Mouse (Mus musculus): Measurements from ENCODE around the gene Taf1c. TPM values are rescaled to one million over a fixed set of nuclear protein-coding genes. Genes with fewer than 3 reads are reported as not detected.
A peak's percentile ranks its signal among the peaks of the same experiment; 100 is the strongest.

Gene Taf1c
- polyA plus RNA-seq, 1 experiment from 2014 or later: 15.5 TPM

DNA sequence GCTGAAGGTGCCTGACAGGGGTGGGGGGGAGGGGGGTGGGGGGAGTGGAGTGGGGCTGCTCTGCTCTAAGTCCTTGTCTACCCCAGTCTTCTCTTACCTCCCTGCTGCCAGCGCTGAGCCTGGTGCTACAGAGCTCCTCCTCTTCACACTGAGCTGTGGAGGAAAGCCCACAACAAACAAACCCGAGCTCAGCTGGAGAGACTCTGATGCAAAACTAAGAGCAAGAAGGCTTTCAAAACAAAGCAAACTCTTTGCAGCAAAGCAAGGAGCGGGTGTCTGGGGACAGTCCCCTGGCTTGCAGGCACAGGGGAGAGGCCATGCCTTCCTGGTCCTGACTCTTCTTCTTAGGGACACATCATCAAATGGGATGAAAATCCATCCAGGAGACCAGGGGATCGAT lies 35.1 kb downstream of the Taf1c start:
- 31% methylated on average over 4 of the region's 4 CpGs for WGBS
- no peak overlapping the region for H3K27ac ChIP-seq
- no peak overlapping the region for H3K4me3 ChIP-seq
- ATAC-seq (ENCODE audit: insufficient number of reproducible peaks, insufficient read depth, low FRiP score, low TSS enrichment): no peak
- peaks cover 14% of the 10 kb centered on the region for H3K4me1 ChIP-seq
- H3K9ac ChIP-seq: no peak overlapping the region
- no peak overlapping the region for H3K4me2 ChIP-seq (replicated peaks)
- 0 out of 2 replicates have a peak, but pooled peaks cover 9% of the 10 kb centered on the region for H3K27me3 ChIP-seq
- H3K36me3 ChIP-seq: peaks cover 19% of the 10 kb centered on the region
- no peaks in the 10 kb centered on the region for H3K9me3 ChIP-seq

DNA sequence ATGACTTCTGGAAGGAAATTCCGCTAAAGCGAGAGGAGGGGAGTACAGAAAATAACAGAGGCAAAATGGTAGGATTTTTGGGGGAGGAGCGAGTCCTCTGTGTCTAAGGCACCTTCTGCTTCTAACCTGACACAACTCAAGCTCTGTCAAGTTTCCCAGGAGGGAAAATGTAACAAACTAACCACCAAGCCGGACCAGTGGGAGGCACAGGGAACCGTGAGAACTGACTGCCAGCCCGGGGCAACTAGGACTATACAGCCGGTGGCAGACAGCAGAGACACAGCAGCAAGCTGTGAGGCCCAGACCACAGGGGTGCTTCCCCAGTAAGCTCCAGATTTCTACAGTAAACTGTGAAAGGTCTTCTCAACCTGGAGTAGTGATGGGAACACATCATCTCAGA lies 36.1 kb downstream of the Taf1c start:
- 63% methylated on average over 7 of the region's 7 CpGs for WGBS
- Histone ChIP-seq H3K4me2 (replicated peaks) (no peak overlapping the region), H3K36me3 (peaks cover 27% of the 10 kb centered on the region), H3K9me3 (no peaks in the 10 kb centered on the region), H3K9ac (no peak overlapping the region), H3K4me1 (peaks cover 10% of the 10 kb centered on the region), H3K27ac (no peak overlapping the region), H3K27me3 (0 out of 2 replicates have a peak, but pooled peaks cover under 1% of the 10 kb centered on the region), H3K4me3 (no peak overlapping the region)
- no peak for ATAC-seq (ENCODE audit: insufficient number of reproducible peaks, insufficient read depth, low FRiP score, low TSS enrichment)

DNA sequence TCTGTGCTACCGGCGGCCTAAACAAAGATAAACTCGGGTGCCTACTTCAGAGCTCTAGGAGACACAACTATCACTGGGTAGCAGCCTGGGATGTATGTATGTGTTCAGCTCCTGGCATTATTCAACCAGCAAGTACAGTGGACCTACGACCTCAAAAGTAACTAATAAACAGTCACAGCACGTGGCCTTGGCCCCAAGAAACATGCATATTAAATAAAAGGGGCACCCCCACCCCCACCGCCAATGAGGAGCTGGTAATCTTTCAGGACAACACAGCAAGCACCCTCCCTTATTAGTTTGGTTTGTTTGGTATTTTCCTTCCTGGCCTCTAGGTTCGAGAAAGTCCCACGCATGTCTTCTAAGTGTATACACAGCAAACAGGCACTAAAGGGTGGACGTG lies 36.8 kb downstream of the Taf1c start:
- no peak for ATAC-seq (ENCODE audit: insufficient number of reproducible peaks, insufficient read depth, low FRiP score, low TSS enrichment)
- H3K4me2 ChIP-seq (replicated peaks): no peak overlapping the region
- 86% methylated on average over 9 of the region's 9 CpGs for WGBS

DNA sequence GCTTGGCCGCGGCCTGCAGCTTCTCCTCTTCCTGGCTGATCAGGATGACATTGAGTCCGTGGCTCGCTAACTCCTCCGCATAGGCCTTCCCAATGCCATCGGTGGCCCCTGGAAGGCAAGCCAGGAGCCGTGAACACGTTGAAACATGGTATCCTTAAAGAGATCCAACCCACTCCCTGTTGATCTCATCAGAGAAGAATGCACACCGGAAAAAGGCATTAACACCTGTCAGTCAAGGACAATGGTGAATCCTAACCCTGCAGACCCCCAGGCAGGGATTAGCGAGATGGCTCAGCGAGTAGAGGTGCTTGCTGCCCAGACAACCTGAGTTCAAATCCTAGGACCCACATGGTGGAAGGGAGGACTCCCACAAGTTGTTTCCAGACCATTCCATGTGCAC lies 38.7 kb downstream of the Taf1c start:
- H3K36me3 ChIP-seq: peaks cover 38% of the 10 kb centered on the region
- ATAC-seq (ENCODE audit: insufficient number of reproducible peaks, insufficient read depth, low FRiP score, low TSS enrichment): no peak
- WGBS: 78% methylated on average over 11 of the region's 11 CpGs

More for the DNA sequence above, 36.8 kb downstream of the Taf1c start:
- H3K36me3 ChIP-seq: peaks cover 32% of the 10 kb centered on the region
- no peaks in the 10 kb centered on the region for H3K9me3 ChIP-seq
- no peak overlapping the region for H3K4me3 ChIP-seq
- H3K9ac ChIP-seq: no peak overlapping the region
- H3K27me3 ChIP-seq: no peaks in the 10 kb centered on the region
- H3K4me1 ChIP-seq: peaks cover 3% of the 10 kb centered on the region; the same call in 1 of the 2 replicates
- H3K27ac ChIP-seq: no peak overlapping the region

DNA sequence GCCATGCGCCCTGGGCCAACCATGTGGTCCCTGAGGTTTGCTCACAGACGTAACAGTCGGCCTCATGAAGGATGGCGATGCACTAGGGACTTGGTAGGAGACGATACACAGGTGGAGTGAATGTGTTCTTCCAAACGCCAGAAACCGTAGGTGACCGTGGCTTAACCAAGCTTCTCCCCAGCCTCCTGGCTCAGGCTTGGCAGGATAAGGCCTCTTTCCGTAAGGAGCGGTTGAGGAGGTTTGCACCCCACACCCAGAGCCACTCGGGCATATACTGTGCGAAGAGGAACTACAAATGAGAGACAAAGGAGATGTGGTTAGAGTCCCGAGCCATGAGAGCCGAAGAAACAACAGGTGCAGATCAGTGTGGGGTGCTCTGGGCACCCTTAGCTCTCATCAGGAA lies 41.2 kb downstream of the Taf1c start:
- WGBS: 93% methylated on average over 14 of the region's 14 CpGs
- H3K27ac ChIP-seq: no peak overlapping the region
- H3K4me2 ChIP-seq (replicated peaks): no peak overlapping the region
- no peak overlapping the region for H3K9ac ChIP-seq
- H3K4me1 ChIP-seq: no peaks in the 10 kb centered on the region
- peaks cover 38% of the 10 kb centered on the region for H3K36me3 ChIP-seq
- no peaks in the 10 kb centered on the region for H3K27me3 ChIP-seq
- ATAC-seq (ENCODE audit: insufficient number of reproducible peaks, insufficient read depth, low FRiP score, low TSS enrichment): no peak
- H3K9me3 ChIP-seq: no peaks in the 10 kb centered on the region
- H3K4me3 ChIP-seq: no peak overlapping the region

More for the DNA sequence above, 38.7 kb downstream of the Taf1c start:
- Histone ChIP-seq H3K9me3 (no peaks in the 10 kb centered on the region), H3K27me3 (no peaks in the 10 kb centered on the region), H3K27ac (no peak overlapping the region), H3K4me1 (no peaks in the 10 kb centered on the region), H3K9ac (no peak overlapping the region), H3K4me3 (no peak overlapping the region), H3K4me2 (replicated peaks) (no peak overlapping the region)

DNA sequence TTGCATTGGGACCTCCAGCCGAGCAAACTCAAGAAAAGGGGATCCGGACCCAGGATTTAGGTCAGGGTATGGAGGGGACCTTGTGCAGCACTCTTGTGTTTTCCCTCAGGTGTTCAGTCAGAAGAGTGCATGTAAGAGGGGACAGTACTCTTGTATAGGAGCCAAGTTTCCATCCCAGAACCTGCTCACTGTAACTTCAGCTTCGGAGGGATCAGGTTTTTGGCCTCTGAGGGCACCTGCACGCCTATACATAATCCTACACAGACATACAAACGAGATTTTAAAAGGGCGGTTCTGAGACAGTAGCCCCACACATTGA lies 45.7 kb downstream of the Taf1c start:
- Histone ChIP-seq H3K4me3 (peak overlapping the region; percentile 29), H3K36me3 (peaks cover 16% of the 10 kb centered on the region), H3K27ac (peak overlapping the region; percentile 65; the same call in 1 of the 2 replicates), H3K4me2 (replicated peaks) (peak overlapping the region; percentile 88), H3K9ac (peak overlapping the region; percentile 53; the same call in 1 of the 2 replicates), H3K4me1 (peaks cover 14% of the 10 kb centered on the region), H3K27me3 (no peaks in the 10 kb centered on the region), H3K9me3 (no peaks in the 10 kb centered on the region)
- WGBS: 92% methylated on average over 6 of the region's 6 CpGs
- ATAC-seq (ENCODE audit: insufficient number of reproducible peaks, insufficient read depth, low FRiP score, low TSS enrichment): no peak

DNA sequence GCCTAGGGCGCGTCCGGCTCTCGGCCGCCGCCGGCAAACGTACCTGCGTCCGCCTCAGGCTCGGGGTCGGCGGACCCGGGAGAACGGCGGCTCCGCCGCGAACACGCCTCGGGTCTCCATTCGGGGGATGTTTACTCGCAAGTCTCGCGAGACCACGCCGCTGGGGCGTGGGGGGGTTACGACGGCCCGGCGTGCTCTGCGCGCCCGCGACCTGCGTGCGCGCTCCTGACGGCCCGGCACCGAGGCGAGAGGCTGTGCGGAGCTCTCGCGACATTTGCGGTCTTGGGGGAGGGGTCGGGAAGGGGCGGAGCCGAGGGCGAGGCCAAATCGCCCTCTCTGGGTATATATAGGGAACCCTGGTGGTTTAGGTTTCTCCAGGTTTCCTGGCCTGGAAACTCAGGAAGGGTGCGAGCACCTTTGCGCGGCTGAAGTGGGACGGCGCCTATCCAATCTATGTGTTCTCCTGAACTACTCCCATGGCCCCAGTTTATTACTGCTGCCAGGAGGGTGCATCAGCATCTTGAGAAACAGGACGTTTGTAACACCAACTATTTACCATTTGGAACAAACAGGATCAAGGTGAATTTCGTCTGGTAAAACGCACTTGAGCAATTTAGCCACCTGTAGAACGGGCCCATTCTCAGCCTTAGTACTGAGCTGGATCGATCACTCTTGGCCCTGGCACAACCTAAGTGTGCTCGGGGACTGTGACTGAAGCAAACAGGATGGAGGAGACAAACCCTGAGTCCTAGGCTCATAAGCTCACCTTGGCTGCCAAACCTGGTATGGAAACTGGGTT lies 46.2 kb downstream of the Taf1c start, which contains the start of gene Mbtps1:
TSS of gene Mbtps1 (minus strand) at position 133 of the 799 bp plus-strand sequence.
- Histone ChIP-seq H3K9me3 (no peaks in the 10 kb centered on the region), H3K36me3 (peaks cover 10% of the 10 kb centered on the region), H3K9ac (peak within 1 kb of the TSS; percentile 74), H3K27ac (peak within 1 kb of the TSS; percentile 88), H3K4me3 (peak within 1 kb of the TSS; percentile 71), H3K4me2 (replicated peaks) (peak within 1 kb of the TSS; percentile 88), H3K4me1 (peaks cover 14% of the 10 kb centered on the region), H3K27me3 (no peaks in the 10 kb centered on the region)
- WGBS: 7% methylated on average over 61 of the region's 63 CpGs
- peak; percentile 93 for ATAC-seq (ENCODE audit: insufficient number of reproducible peaks, insufficient read depth, low FRiP score, low TSS enrichment)

DNA sequence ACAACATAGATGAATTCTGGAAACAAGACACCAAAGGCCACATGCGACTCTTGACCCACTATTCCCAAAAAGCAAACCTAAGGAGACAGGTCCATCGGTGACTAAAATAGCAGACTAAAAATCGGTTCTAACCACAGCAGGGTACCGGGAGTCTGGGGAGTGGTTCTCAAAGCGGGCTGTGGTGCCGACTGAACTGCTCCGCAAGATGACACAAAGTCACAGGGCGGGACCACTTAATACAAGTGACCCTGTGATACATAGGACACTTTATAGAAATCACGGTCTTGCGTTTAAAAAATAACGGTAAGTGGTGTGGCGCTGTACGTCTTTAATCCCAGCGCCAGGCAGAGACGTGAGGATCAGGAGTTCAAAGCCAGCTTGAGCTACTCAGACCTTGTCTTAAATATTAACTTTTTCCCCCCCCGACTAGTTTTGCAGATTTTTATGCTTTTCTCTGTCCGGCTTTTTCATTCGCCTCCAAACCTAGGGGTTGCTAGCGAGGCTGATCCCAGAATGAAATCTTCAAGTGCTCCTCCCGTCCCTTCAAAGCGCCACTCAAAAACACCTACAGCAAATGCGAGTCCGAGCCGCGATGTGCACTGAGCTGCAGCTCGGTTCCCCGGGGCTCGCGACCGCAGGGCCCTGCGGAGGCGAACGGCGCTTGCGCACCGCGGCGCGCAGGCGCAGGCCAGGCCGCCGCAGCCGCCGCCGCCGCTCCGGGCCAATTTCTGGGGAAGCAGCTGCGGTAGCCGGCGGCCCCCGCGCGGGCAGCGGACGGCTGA lies 47.0 kb downstream of the Taf1c start:
- WGBS: 2% methylated on average over 53 of the region's 55 CpGs
- Histone ChIP-seq H3K4me3 (peak overlapping the region; percentile 71), H3K4me2 (replicated peaks) (peak overlapping the region; percentile 88), H3K9me3 (no peaks in the 10 kb centered on the region), H3K27ac (peak overlapping the region; percentile 88), H3K9ac (peak overlapping the region; percentile 74), H3K36me3 (peaks cover 4% of the 10 kb centered on the region), H3K4me1 (peaks cover 16% of the 10 kb centered on the region), H3K27me3 (no peaks in the 10 kb centered on the region)
- peak; percentile 91 for ATAC-seq (ENCODE audit: insufficient number of reproducible peaks, insufficient read depth, low FRiP score, low TSS enrichment)

DNA sequence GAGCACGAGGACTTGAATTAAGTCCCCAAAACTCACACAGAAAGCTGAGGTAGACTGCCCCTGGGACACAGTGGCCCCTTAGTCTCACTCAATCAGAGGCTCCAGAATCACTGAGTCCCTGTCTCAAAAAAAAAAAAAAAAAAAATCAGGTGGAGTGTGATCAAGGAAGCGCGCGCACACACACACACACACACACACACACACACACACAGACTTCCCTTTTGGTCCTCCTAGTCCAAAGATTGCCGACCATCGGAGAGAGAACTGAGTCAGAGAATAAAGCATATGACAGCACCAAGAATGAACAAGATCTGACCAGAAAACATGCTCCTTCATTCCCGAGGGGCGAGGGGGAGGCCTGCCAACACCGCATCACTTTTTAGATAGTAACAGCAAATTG lies 47.9 kb downstream of the Taf1c start:
- Histone ChIP-seq H3K4me3 (peak overlapping the region; percentile 71), H3K4me2 (replicated peaks) (peak overlapping the region; percentile 88), H3K9ac (peak overlapping the region; percentile 74), H3K36me3 (0 out of 2 replicates have a peak, but pooled peaks cover 2% of the 10 kb centered on the region), H3K27me3 (no peaks in the 10 kb centered on the region), H3K9me3 (no peaks in the 10 kb centered on the region), H3K4me1 (peaks cover 21% of the 10 kb centered on the region), H3K27ac (no peak overlapping the region)
- no peak for ATAC-seq (ENCODE audit: insufficient number of reproducible peaks, insufficient read depth, low FRiP score, low TSS enrichment)
- 87% methylated on average over 9 of the region's 9 CpGs for WGBS

DNA sequence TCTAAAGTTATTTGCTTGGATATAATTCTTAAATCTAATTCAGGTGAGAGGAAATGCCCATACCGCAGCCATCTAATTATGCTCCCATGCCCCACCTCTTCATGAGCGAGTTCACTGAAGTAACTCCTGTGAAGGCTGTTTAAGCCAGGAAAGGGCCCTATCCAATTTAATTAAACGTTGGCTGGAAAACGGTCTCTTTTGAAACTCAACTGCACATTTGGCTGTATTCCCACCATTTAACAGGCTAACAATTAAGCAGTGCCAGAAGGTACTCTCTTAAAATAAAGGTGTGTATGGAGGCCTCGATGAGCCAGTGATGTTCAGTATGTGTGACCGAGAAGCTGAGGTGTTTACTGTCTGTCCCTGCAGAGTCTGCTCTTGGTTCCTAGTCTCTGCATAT lies 49.2 kb downstream of the Taf1c start:
- no peaks in the 10 kb centered on the region for H3K36me3 ChIP-seq
- no peaks in the 10 kb centered on the region for H3K27me3 ChIP-seq
- H3K9me3 ChIP-seq: no peaks in the 10 kb centered on the region
- no peak overlapping the region for H3K27ac ChIP-seq
- H3K9ac ChIP-seq: no peak overlapping the region
- peaks cover 21% of the 10 kb centered on the region for H3K4me1 ChIP-seq
- H3K4me2 ChIP-seq (replicated peaks): no peak overlapping the region
- no peak for ATAC-seq (ENCODE audit: insufficient number of reproducible peaks, insufficient read depth, low FRiP score, low TSS enrichment)
- 86% methylated on average over 6 of the region's 6 CpGs for WGBS
- no peak overlapping the region for H3K4me3 ChIP-seq

DNA sequence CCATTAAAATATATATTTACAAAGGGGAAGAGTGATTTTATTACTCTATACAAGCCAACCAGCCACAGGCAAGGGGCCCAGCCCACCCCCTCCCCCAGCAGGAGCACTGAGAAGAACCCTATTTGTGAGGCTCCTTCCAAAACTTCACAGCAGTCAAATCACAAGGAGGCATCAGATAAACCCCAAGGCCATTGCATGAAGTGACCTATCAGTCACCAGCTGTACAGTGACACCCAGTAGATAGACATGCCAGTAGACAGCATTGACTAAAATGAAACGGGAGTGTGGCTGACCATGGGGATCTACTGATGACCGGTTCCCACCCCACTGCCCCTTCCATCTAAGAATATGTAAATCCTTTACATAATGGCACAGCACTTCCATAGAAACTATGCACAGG lies 52.1 kb downstream of the Taf1c start:
- Histone ChIP-seq H3K27me3 (no peaks in the 10 kb centered on the region), H3K4me3 (no peak overlapping the region), H3K9me3 (no peaks in the 10 kb centered on the region), H3K4me1 (peaks cover 21% of the 10 kb centered on the region), H3K36me3 (no peaks in the 10 kb centered on the region; the same call in 1 of the 2 replicates), H3K9ac (no peak overlapping the region), H3K27ac (no peak overlapping the region), H3K4me2 (replicated peaks) (no peak overlapping the region)
- WGBS: 75% methylated on average over 2 of the region's 2 CpGs
- ATAC-seq (ENCODE audit: insufficient number of reproducible peaks, insufficient read depth, low FRiP score, low TSS enrichment): no peak
